Mouse (Mus musculus): ENCODE results near the gene Echdc3. TPM values are rescaled to one million over a fixed set of nuclear protein-coding genes. Genes with fewer than 3 reads are reported as not detected.

The Echdc3 gene
- polyA plus RNA-seq, 1 experiment from 2014 or later: 10.6 TPM

DNA sequence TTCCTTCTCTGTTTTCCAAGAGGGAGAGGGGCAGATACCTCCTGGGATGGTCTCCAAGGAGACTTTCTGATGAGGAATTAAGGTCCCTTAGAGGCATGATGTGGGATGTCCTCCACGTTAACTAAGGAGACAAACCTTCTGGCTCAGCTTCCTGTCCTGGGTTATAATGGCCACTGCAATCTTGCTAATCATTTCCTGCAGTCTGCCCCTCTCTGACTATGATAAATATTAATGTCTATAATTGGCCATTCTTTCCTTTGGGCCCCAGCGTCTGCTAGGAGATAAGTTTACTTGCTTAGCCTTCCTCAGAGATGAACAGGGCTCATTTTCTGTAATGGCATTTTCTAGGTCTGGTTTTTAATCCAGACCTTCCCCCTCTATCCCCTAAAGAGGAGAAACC is 53.1 kb downstream of the Echdc3 start:
- H3K4me2 ChIP-seq (replicated peaks; ENCODE audit: low read depth, low read length): no peak overlapping the region

DNA sequence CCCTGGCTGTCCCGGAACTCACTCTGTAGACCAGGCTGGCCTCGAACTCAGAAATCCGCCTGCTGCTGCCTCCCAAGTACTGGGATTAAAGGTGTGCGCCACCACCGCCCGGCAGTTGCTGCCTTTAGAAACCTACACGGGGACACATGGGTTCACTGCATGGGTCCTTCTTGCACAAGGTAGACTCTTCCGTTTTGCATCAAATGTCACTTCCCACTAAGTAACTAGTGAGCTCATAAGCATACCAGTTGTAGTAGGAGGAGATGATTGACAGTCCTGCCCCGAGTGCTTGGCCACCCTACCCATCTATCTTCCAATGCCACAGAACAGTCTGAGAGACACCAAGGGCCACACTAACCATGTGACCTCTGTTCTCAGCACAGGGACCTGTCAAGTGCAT is 53.6 kb downstream of the Echdc3 start:
- Histone ChIP-seq H3K4me1 (ENCODE audit: insufficient read depth, low read length) (peaks cover 28% of the 10 kb centered on the region; the same call in 1 of the 2 replicates), H3K36me3 (ENCODE audit: insufficient read depth, low read length) (no peaks in the 10 kb centered on the region), H3K4me3 (ENCODE audit: low read length) (no peak overlapping the region), H3K9me3 (ENCODE audit: low read length) (no peaks in the 10 kb centered on the region), H3K27me3 (ENCODE audit: insufficient read depth, low read length) (no peaks in the 10 kb centered on the region), H3K4me2 (replicated peaks; ENCODE audit: low read depth, low read length) (no peak overlapping the region), H3K9ac (replicated peaks; ENCODE audit: low read length) (no peak overlapping the region), H3K27ac (ENCODE audit: low read length) (no peak overlapping the region)
- WGBS: 89% methylated on average over 9 of the region's 9 CpGs
- 0 out of 2 replicates have a peak, but pooled peaks have one; percentile 13 for ATAC-seq (ENCODE audit: low FRiP score, low TSS enrichment)

More for the DNA sequence above, 53.1 kb downstream of the Echdc3 start:
- Histone ChIP-seq H3K27ac (ENCODE audit: low read length) (no peak overlapping the region), H3K4me3 (ENCODE audit: low read length) (no peak overlapping the region), H3K27me3 (ENCODE audit: insufficient read depth, low read length) (no peaks in the 10 kb centered on the region), H3K9me3 (ENCODE audit: low read length) (no peaks in the 10 kb centered on the region), H3K9ac (replicated peaks; ENCODE audit: low read length) (no peak overlapping the region), H3K4me1 (ENCODE audit: insufficient read depth, low read length) (peaks cover 33% of the 10 kb centered on the region; the same call in 1 of the 2 replicates), H3K36me3 (ENCODE audit: insufficient read depth, low read length) (no peaks in the 10 kb centered on the region)
- WGBS: 39% methylated on average over 2 of the region's 2 CpGs
- ATAC-seq (ENCODE audit: low FRiP score, low TSS enrichment): no peak

DNA sequence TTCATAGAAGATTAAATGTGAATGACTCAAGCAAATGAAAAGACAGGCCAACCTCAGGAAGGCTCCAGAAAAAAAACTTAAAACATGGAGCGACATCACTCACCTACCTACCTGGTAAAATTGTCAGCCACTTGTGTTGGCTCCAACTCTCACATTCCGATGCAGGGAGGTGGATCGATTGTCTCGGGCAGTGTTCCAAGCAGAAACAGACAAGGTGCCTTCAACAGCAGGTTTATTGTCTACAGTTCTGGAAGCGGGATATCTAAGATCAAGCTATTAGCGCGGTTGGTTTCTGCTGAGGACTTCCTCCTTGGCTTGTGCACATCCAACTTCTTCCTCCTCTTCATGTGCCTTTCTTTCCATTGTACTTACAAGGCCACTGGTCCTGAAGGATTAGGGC is 55.2 kb downstream of the Echdc3 start:
- ATAC-seq (ENCODE audit: low FRiP score, low TSS enrichment): no peak
- H3K27ac ChIP-seq (ENCODE audit: low read length): no peak overlapping the region
- WGBS: 82% methylated on average over 7 of the region's 7 CpGs
- H3K4me2 ChIP-seq (replicated peaks; ENCODE audit: low read depth, low read length): no peak overlapping the region
- H3K9ac ChIP-seq (replicated peaks; ENCODE audit: low read length): no peak overlapping the region
- no peaks in the 10 kb centered on the region for H3K36me3 ChIP-seq (ENCODE audit: insufficient read depth, low read length)
- H3K4me1 ChIP-seq (ENCODE audit: insufficient read depth, low read length): peaks cover 22% of the 10 kb centered on the region; the same call in 1 of the 2 replicates
- H3K27me3 ChIP-seq (ENCODE audit: insufficient read depth, low read length): no peaks in the 10 kb centered on the region
- no peak overlapping the region for H3K4me3 ChIP-seq (ENCODE audit: low read length)
- H3K9me3 ChIP-seq (ENCODE audit: low read length): no peaks in the 10 kb centered on the region

DNA sequence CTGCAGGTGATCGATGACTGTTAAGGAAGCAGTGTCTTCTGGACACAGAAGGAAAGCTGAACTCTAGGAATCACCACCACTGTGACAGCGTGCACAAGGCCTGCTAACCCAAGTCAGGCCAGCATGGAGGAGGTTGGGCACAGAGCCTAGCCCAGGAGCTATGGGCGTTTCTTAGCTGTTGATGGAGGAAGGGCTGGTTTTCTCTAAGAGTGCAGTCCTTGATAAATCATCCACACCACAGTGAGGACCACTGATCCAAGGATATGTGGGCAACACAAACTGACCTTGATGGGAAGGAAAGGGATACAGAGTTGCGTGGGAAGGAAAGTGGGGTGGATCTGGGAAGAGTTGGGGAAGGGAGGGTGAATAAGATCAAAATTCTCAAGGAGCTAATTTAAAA is 55.6 kb downstream of the Echdc3 start:
- no peaks in the 10 kb centered on the region for H3K9me3 ChIP-seq (ENCODE audit: low read length)
- no peaks in the 10 kb centered on the region for H3K36me3 ChIP-seq (ENCODE audit: insufficient read depth, low read length)
- H3K4me2 ChIP-seq (replicated peaks; ENCODE audit: low read depth, low read length): no peak overlapping the region
- 77% methylated on average over 4 of the region's 4 CpGs for WGBS
- H3K9ac ChIP-seq (replicated peaks; ENCODE audit: low read length): no peak overlapping the region
- peaks cover 18% of the 10 kb centered on the region; the same call in 1 of the 2 replicates for H3K4me1 ChIP-seq (ENCODE audit: insufficient read depth, low read length)
- no peak overlapping the region for H3K4me3 ChIP-seq (ENCODE audit: low read length)
- H3K27ac ChIP-seq (ENCODE audit: low read length): no peak overlapping the region
- no peak for ATAC-seq (ENCODE audit: low FRiP score, low TSS enrichment)
- H3K27me3 ChIP-seq (ENCODE audit: insufficient read depth, low read length): no peaks in the 10 kb centered on the region

DNA sequence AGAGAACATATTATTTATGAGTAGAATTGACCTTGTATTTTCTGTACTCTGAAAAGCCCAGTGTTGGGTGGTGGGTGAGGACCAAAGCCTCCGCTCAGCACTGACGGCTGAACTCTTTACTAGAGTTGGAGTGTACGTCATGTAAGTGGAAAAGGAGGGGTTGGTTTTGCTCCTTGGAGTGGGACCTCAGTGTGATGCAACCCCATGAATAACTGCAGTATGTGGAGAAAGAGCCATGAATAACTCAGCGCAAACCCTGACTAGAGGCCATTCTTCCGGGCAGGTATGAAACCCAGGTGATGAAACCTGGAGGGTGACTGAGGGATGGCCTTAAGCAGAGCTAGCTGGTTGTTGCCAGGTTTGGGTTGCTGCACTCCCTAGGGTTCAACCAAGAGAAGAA is 63.0 kb downstream of the Echdc3 start:
- WGBS: 84% methylated on average over 5 of the region's 5 CpGs
- no peaks in the 10 kb centered on the region for H3K9me3 ChIP-seq (ENCODE audit: low read length)
- H3K27me3 ChIP-seq (ENCODE audit: insufficient read depth, low read length): no peaks in the 10 kb centered on the region
- H3K4me2 ChIP-seq (replicated peaks; ENCODE audit: low read depth, low read length): no peak overlapping the region
- no peak overlapping the region for H3K4me3 ChIP-seq (ENCODE audit: low read length)
- no peak for ATAC-seq (ENCODE audit: low FRiP score, low TSS enrichment)
- no peak overlapping the region for H3K9ac ChIP-seq (replicated peaks; ENCODE audit: low read length)
- no peaks in the 10 kb centered on the region for H3K4me1 ChIP-seq (ENCODE audit: insufficient read depth, low read length)
- no peaks in the 10 kb centered on the region for H3K36me3 ChIP-seq (ENCODE audit: insufficient read depth, low read length)
- no peak overlapping the region for H3K27ac ChIP-seq (ENCODE audit: low read length)

DNA sequence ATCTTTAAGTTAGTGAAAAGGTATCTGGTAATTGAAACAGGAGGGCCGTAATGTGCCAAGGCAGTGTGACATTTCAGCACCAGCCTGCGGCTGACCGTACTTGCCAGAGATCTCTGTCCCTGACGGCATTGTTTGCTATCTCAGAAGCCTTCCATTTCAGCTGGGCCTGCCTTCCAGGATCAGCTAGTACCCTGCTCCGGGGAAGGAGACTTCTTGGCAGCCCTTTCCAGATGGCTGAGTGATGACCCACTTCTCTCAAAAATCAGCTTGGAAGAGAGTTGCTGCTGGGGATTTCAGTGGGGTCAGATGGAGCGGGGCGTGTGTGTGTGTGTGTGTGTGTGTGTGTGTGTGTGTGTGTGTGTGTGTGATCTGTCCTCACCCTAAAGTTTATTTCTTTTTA is 65.9 kb downstream of the Echdc3 start:
- H3K27ac ChIP-seq (ENCODE audit: low read length): no peak overlapping the region
- WGBS: 61% methylated on average over 7 of the region's 7 CpGs
- H3K27me3 ChIP-seq (ENCODE audit: insufficient read depth, low read length): no peaks in the 10 kb centered on the region
- H3K36me3 ChIP-seq (ENCODE audit: insufficient read depth, low read length): no peaks in the 10 kb centered on the region
- no peak for ATAC-seq (ENCODE audit: low FRiP score, low TSS enrichment)
- no peaks in the 10 kb centered on the region for H3K9me3 ChIP-seq (ENCODE audit: low read length)
- no peak overlapping the region for H3K4me3 ChIP-seq (ENCODE audit: low read length)
- no peak overlapping the region for H3K9ac ChIP-seq (replicated peaks; ENCODE audit: low read length)
- no peaks in the 10 kb centered on the region for H3K4me1 ChIP-seq (ENCODE audit: insufficient read depth, low read length)
- no peak overlapping the region for H3K4me2 ChIP-seq (replicated peaks; ENCODE audit: low read depth, low read length)

DNA sequence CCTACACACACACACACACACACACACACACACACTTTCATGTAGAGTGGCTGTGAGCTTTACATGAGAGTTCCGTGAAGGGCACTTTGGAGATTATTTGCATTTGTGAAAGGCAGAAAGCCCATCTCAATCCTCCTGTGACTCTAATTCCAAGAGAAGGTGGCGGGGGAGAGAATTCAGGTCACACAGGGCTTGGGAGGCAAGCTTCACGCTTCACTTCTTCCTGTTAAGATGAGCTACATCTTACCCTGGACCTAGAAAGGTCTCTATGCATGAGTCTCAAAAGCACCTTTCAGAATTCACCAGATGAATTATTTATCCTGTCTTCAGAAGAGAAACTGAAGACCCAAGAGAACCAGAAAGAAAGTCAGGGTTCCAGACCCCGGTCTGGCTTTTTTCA is 66.6 kb downstream of the Echdc3 start:
- 52% methylated on average over 4 of the region's 4 CpGs for WGBS
- H3K9me3 ChIP-seq (ENCODE audit: low read length): no peaks in the 10 kb centered on the region
- no peaks in the 10 kb centered on the region for H3K27me3 ChIP-seq (ENCODE audit: insufficient read depth, low read length)
- H3K4me2 ChIP-seq (replicated peaks; ENCODE audit: low read depth, low read length): no peak overlapping the region
- H3K4me3 ChIP-seq (ENCODE audit: low read length): no peak overlapping the region
- H3K9ac ChIP-seq (replicated peaks; ENCODE audit: low read length): no peak overlapping the region
- H3K36me3 ChIP-seq (ENCODE audit: insufficient read depth, low read length): no peaks in the 10 kb centered on the region
- no peak overlapping the region for H3K27ac ChIP-seq (ENCODE audit: low read length)
- peaks cover 3% of the 10 kb centered on the region for H3K4me1 ChIP-seq (ENCODE audit: insufficient read depth, low read length)
- no peak for ATAC-seq (ENCODE audit: low FRiP score, low TSS enrichment)

DNA sequence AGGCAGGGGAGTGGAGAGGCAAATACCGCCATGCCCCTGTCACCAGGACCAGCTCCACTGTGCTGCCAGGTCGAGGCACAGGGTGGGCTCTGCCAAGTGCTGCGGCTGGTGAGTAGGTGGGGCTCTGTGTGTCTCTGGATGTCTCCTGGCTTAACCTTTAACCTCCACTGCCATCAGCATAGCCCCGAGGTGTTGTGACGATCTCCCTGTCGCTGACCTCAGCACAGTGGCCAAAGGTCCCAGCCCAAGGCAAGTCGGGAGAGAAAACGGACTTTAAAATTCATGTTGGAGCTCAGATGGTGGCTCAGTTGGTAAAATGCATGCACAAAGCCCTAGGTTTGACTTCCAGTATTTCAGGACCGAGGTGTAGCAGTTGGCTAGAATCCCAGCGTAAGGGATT is 67.2 kb downstream of the Echdc3 start:
- peak; percentile 25; the same call in 1 of the 2 replicates for ATAC-seq (ENCODE audit: low FRiP score, low TSS enrichment)
- Histone ChIP-seq H3K4me3 (ENCODE audit: low read length) (no peak overlapping the region), H3K4me1 (ENCODE audit: insufficient read depth, low read length) (peaks cover 8% of the 10 kb centered on the region), H3K27ac (ENCODE audit: low read length) (no peak overlapping the region), H3K27me3 (ENCODE audit: insufficient read depth, low read length) (no peaks in the 10 kb centered on the region), H3K9ac (replicated peaks; ENCODE audit: low read length) (no peak overlapping the region), H3K36me3 (ENCODE audit: insufficient read depth, low read length) (no peaks in the 10 kb centered on the region), H3K4me2 (replicated peaks; ENCODE audit: low read depth, low read length) (no peak overlapping the region), H3K9me3 (ENCODE audit: low read length) (no peaks in the 10 kb centered on the region)
- WGBS: 57% methylated on average over 10 of the region's 10 CpGs

DNA sequence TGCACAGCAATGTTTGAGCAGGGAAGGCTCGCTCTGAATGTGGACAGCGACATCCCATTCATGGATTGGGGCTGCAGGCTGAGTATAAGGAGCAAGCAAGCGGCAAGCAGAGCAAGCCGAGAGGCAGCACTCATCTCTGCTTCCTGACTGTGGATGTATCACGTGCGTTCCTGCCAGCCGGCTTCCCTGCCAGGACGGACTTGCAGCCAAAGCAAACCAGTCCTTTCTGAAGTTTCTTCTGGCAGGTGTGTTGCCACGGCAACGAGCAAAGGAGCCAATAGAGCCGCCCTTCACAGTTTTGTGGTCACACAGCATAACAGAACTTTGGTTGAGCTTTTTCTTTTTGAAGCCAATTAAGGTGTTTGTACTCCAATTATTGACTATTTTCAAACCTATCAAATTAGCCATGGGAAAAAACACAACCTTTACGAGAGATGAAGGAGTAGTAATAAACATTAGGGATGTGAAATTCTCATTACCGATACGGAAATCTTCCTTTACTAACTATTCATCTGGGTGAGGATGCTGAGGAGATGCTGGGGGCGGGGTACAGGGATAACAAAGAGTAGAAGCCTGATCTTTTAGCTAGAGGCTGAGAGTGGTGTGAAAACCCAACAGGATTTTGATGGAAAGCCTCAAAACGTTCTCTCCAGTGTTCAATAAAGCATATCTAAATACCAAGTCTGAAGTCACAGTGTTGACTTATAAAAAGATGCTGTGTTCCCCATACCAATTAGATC is 69.7 kb downstream of the Echdc3 start:
- Histone ChIP-seq H3K27ac (ENCODE audit: low read length) (no peak overlapping the region), H3K9me3 (ENCODE audit: low read length) (no peaks in the 10 kb centered on the region), H3K4me1 (ENCODE audit: insufficient read depth, low read length) (peaks cover 10% of the 10 kb centered on the region), H3K9ac (replicated peaks; ENCODE audit: low read length) (no peak overlapping the region), H3K4me3 (ENCODE audit: low read length) (no peak overlapping the region), H3K27me3 (ENCODE audit: insufficient read depth, low read length) (no peaks in the 10 kb centered on the region), H3K4me2 (replicated peaks; ENCODE audit: low read depth, low read length) (no peak overlapping the region), H3K36me3 (ENCODE audit: insufficient read depth, low read length) (no peaks in the 10 kb centered on the region)
- 78% methylated on average over 16 of the region's 16 CpGs for WGBS
- no peak for ATAC-seq (ENCODE audit: low FRiP score, low TSS enrichment)

DNA sequence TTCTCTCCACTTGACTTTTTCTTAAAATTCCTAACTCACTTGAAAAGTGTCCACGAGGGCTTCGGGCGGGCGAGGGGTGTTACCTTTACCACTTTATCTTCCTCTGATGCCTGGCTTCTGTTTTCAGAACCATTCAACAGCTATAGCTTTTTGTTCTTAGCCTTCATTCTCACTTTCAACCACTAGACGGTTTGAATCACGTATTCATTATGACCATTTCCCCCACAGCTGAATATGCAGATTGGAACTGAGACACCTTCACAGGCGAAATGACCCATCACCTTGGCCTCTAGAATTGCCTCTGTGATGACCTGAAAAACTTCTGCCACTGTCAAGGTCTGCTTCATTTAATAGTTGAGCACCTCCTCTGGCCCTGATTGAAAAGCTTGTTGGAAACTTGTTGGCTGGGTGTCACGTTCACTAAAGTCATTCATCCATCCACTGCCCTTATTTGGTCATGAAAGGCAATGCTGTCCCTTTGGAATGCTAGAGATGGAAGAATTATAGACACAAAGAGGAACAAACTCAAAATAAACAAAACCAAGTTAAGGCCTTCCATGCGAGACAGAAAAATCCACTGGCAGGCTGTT is 72.2 kb downstream of the Echdc3 start:
- no peak overlapping the region for H3K4me3 ChIP-seq (ENCODE audit: low read length)
- no peaks in the 10 kb centered on the region for H3K36me3 ChIP-seq (ENCODE audit: insufficient read depth, low read length)
- no peak overlapping the region for H3K9ac ChIP-seq (replicated peaks; ENCODE audit: low read length)
- H3K27ac ChIP-seq (ENCODE audit: low read length): peak overlapping the region; percentile 66
- H3K27me3 ChIP-seq (ENCODE audit: insufficient read depth, low read length): no peaks in the 10 kb centered on the region
- peaks cover 10% of the 10 kb centered on the region for H3K4me1 ChIP-seq (ENCODE audit: insufficient read depth, low read length)
- H3K4me2 ChIP-seq (replicated peaks; ENCODE audit: low read depth, low read length): no peak overlapping the region
- no peaks in the 10 kb centered on the region for H3K9me3 ChIP-seq (ENCODE audit: low read length)
- ATAC-seq (ENCODE audit: low FRiP score, low TSS enrichment): peak; percentile 75
- 53% methylated on average over 9 of the region's 9 CpGs for WGBS
